Mouse (Mus musculus) adrenal gland, postnatal 14 days (tissue): Measurements from ENCODE around the gene Spon1. TPM values are rescaled to one million over a fixed set of nuclear protein-coding genes. Genes with fewer than 3 reads are reported as not detected.
A peak's percentile ranks its signal among the peaks of the same experiment; 100 is the strongest.

Source experiments
- DNase-seq: peaks from one replicate; pipeline ENCODE4 v3.0.0; 2021; ENCODE audit warnings: mixed read lengths
- long read RNA-seq, 2 experiments: library from polyadenylated mRNA; stranded (forward); transcript quantifications; one replicate each; pipeline ENCODE4 v2.0.0; 2021
- total RNA-seq: library from RNA; stranded (reverse); gene quantifications from 2 replicates; pipeline ENCODE4 v1.2.3, GENCODE M21; 2021

Gene Spon1
- 9.9 and 14.5 TPM in 2 replicates for total RNA-seq
- long read RNA-seq, experiment 1, full-length matches to known transcripts, result 14 of 19 reads
- long read RNA-seq, experiment 1, partial matches to known transcripts, result 2 of 19 reads
- long read RNA-seq, experiment 1, other reads (novel, unspliced or antisense), result 3 of 19 reads
- long read RNA-seq, experiment 2, full-length matches to known transcripts, result 7 of 13 reads
- long read RNA-seq, experiment 2, partial matches to known transcripts, result 3 of 13 reads
- long read RNA-seq, experiment 2, other reads (novel, unspliced or antisense), result 3 of 13 reads

DNA sequence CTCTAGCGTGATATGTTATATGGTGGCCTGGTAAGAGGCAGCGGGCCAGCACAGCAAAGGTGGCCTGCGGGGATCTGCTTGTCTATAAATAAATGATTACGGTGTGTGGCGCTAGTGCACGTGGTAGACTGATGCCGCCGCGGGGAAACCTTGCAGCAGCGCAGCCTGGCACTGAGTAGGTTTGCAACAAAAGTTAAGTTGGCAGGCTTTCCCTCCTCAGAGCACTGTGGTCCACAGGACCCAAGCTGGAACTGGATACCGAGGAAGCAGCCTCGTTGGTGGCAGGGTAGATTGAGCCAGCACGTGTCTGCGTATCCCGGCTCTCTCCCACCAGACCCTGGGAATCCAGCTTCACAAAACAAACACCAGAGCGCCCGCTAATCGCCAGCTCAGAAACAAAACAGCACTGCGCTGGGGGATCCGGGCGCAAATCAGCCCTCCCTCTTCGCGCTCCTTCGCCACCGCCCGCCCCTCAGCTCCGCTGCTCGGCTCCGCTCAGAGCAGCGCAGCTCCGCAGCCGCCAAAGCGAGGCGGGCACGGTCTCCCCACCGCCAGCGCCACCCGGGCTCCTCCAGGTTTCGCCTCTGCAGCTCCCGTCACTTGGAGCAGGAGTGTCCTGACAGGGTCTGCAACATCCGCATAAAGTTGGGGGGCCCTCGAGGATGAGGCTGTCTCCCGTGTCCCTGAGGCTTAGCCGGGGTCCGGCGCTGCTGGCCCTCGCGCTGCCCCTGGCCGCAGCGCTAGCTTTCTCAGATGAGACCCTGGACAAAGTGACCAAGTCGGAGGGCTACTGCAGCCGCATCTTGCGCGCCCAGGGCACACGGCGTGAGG, at the start of gene Spon1:
TSS of gene Spon1 (plus strand) at position 332 of the 831 bp plus-strand sequence.
- DNase-seq, result peak; percentile 33

DNA sequence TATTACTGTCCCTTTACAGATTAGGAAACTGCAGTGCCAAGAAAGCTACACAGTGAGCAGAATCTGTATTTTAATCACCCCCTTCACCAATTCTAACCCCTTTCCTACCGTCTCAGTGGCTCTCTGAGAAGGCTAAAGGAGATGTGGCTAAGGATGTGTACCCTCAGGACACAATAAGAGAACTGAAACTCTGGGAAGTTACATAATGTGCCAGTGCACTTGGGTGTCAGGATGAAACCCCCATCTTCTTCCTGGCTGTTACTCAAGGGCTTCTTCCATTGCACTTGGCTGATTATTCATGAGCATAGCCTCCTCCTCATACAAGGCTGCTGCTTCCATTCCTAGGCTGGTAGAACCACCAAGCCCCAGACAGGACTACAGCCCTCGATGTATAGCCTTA, 43.8 kb upstream of the Spon1 start:
- DNase-seq, result no peak

- DNase-seq, result no peak
These were observed 41.9 kb upstream of the Spon1 start for GRCm38 (mm10) chr7:113723905-113724304.

DNA sequence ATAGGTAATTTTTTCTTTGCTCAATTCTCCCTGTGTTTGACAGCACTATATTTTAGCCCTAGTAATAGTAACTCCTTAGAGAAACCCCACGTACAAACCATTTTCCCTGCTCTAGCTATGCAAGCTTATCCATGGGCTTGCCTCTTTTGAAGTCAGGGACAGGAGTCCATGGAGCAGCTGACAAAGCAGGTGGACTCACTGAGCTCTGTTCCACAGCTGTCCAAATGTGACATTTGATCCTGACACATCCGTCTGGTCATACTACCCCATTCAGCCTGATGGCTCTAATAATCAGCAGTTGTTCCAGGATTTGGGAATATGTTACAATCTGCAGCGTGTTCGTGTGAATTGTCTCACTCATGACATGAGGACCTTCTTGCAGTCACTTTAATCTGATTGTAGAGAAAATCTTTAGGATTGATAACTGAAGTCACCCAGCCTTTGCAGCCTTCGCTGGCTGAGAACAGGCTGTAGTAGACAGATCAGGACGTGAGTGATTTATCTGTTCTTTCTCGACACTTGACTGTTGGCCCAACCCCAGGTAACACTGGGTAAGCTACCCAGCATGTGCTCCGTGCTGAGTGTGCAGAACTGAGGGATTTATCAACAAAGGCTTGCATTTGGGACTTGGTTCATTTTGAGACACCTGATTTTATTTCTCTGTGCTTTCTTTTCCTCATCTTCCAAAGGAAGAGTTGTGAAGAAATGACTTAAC, 37.6 kb upstream of the Spon1 start:
- no peak for DNase-seq

DNA sequence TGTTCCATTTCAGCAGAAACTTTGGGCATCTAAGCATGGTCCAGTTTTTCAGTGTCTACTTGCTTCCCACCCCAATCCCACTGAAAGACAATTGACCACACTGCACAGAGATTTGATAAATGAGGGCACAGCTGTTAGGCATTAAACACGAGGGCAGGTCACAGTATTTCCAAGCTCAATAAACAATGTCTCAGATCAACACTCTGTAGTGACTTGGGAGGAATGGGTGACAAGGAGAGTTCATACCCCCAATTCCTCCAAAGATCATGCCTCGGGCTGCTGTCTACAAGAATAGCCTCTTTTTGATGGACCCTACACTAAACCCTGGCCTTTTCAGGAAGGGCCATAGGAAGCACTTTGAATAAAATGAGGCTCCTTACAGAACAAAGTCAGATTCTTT, 36.9 kb upstream of the Spon1 start:
- DNase-seq, result no peak

DNA sequence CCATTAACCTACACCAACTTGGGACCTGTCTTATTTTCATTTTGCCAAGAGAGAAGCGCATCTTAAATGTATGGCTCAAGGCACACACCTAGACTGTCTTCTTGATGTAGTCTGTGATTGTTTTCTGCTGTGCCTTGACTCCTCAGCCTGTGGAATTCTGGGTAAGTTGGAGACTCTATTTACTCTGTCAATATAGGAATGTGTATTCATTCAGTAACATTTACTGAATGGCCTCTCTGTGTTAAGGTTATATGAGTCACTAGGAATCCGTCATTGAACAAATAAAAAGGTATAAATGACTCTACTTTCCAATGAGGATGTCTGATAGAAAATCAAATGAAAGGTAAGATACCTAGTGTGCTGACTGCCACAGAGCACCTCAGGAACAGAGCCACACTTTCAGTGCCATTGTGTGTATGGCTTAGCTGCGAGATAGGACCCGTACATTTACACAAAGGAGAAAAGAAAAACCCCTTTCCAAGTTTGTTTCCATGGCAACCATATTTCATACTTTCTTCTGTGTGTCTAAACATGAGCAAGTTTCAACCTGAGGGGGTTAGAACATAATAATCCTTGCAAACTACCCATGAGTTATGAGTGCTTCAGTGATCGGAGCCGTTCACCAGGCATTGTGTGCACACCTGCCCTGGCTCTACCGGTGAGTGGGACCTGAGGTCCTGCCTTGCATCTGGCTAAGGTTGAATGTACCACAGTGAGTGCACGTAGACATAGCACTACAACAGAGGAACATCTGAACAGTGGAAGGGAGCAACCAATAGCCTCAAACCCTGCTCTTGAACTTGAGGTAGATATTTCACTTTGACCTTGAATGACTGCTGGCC, 35.2 kb upstream of the Spon1 start:
- no peak for DNase-seq

DNA sequence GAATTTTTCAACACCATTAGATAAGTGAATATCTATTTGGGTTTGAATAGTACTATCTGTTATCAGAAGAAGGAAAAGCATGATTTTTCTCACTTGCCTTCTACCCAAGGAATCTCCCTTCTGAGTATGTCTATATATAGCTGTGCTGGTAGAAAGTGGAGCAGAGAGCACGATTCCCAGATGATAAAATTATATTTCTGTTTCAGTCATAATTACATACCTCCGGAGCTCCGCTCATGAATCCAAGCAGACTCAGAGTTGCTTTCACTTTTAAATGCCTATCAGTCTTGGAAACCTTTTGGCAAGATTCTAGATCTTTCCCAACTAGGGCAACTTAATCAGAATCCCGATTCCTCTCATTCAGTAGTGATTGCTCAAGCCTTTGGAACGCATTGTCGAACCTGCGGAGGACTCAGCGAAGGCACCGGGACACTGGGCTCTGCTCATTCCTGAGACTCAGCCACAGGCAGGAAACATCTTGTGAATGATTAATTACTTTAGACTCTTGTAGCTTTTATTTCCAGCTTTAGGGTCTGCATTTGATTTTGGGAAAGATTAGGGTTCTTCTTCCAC, 27.9 kb upstream of the Spon1 start:
- peak; percentile 22 for DNase-seq

DNA sequence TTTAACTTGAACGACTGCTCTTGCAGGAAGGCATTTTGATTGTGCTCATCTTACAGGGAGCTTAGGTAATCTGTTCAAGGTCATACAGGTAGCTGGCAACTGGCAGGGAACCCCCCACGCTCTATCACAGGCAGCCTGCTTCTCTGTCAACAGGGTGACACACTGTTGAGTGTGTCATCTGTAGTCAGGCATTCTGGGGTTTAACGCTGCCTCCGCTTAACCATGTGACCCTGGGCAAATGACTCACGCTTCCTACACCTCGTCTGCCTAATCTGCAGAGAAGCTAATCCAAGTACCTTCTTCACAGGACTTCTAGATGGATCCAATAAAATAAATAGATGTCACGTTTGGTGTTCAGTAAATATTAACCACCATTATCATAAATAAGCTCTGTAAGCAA, 26.6 kb upstream of the Spon1 start:
- DNase-seq, result peak; percentile 26

- DNase-seq, result no peak
These were observed 23.2 kb upstream of the Spon1 start for GRCm38 (mm10) chr7:113742644-113743043.

DNA sequence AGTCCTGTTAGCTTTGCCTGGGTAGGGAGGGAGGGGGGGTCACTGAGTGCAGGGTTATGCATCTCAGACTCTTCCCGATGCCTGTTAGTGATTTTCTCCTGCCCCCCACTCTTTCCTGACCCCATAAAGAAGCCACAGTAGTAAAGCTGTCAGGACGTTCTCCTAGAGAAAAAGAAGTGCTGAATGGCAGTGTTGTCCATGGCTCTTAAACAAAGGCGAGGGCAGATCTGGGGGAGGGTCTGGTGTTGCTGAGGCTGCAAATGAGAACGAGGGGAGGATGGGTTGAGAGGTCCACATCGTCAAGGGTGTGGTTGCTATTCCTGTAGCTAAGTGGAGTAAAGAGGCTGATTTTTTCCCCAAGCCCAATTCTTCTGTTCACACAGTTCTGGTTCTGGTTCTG, 21.8 kb upstream of the Spon1 start:
- no peak for DNase-seq

- DNase-seq, result no peak
These were observed 9.2 kb upstream of the Spon1 start for GRCm38 (mm10) chr7:113756616-113757015.

- peak; percentile 46 for DNase-seq
These were observed 6.6 kb upstream of the Spon1 start for GRCm38 (mm10) chr7:113759212-113759611.

- DNase-seq, result no peak
These were observed 665 bp upstream of the Spon1 start for GRCm38 (mm10) chr7:113765133-113765532.

DNA sequence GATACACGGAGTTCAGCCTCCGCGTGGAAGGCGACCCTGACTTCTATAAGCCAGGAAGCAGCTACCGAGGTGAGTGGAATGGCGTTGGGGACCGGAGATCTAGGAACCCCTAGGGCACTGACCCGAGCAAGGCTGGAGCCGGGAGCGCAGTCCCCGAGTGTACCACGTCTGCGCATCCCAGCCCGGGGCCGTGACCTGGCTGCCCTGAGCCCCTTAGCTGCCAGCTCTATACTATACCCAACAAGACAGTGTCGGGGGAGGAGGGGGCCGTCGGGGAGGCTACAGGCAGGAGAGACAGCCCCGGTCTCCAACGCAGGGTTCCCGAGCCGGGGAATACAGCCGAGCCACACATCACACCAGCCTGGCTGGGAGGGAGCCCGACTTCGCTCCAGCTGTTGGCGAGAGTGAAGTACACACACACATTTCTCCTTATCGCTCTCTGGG, 722 bp downstream of the Spon1 start:
- DNase-seq, result no peak

DNA sequence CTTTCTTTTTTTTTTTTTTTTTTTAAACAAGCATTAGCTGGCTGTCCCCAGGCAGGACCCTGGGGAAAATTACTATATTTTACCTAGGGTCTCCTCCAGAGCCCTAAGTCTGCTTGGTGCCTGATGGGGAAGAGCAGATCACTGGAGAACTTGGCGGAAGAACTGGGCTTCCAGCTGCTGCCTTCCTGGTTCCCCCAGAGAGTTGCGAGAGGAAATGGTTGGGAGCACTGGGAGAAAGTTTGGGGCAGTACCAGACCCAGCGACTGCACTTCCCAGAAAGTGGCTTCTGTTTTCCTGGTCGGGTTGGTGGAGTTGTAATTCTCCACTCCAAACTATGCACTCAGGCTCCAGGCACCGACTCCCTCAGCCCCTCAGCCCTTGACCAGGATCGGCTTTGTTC, 1.7 kb downstream of the Spon1 start:
- no peak for DNase-seq

DNA sequence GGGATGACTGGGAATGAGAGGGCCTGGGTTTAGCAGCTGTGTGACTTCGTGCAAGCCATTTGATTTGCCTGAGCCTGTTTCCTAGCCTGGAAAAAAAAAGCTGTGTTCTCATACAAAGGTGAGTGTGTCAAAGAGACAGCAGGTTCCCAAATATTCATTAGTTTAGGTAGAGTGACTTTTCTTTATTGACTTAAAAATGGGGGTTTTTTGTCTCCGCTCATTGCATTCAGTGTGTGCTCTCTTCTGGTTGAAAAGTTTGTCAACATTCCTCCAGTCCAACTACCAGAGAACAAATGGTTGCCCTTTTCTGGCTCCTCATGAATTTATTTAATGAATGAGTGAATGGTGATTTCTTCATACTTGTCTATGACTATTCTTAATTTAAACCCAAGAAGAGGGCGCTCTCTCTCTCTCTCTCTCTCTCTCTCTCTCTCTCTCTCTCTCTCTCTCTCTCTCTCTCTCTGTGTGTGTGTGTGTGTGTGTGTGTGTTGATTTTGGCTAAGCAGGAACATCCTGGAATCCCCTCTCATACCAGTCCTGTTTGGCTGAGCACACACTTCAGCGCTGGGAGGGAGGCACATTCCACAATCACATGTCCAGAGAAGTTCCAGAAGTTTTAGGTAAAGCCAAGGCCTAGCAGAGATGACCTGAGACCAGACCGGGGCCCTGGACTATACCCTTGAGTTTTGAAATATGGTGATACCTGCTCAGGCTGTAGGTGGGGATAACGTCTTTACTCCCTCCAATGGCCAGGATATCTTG, 2.6 kb downstream of the Spon1 start:
- DNase-seq, result no peak

DNA sequence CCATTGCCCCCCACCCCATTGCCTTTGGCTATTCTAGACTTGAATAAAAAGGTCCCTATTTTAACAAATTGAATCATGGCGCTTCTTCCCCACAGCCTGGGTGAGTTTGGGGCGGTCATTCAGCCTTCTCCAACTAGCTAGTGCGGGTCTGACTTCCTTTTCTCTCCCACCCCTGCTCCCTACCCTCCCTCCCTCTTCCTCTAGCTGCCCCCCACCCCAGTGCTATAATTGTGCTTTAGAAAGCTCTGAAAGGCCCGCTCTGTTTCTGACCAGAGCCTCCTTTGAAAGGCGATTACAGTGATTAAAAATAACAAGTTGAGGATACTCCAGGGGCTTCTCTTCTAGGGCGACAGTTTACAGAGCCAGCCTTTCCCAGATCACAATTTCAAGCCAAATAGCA, 3.5 kb downstream of the Spon1 start:
- DNase-seq, result no peak

DNA sequence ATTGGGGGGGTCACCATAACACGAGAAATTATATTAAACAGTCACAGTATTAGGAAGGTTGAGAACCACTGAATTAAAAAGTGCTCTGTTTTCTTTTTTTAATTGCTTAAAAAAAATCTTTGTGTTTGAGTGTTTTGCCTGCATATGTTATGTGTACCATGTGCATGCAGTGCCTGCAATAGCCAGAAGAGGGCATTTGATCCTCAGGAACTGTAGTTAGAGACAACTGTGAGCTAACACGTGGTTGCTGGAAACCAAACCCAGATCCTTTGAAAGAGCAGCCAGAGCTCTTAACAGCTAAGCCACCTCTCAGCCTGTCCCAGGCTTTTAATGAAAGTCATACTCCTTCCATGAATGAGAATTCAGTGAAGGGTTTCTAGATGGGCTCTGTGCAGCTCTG, 6.3 kb downstream of the Spon1 start:
- no peak for DNase-seq

DNA sequence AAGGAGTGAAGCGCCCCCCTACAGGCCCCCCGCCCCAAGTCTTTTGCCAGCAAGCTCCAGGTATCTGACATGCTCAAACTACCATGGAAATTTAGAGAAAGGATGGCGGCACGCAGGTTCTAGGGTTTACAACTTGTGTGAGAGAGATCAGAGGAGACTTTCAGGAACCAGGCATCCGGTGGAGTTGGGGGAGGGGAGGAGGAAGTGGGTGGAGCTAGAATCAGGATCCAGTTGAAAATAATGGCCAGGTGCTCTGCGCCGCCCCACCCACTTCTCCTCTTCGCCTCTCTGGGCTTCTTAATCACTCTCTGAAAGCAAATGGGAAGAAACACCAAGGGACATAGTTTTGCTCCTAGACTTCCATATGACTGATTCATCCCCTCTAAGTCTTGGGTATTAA, 7.6 kb downstream of the Spon1 start:
- peak; percentile 9 for DNase-seq

- DNase-seq, result peak; percentile 76
These were observed 8.2 kb downstream of the Spon1 start for GRCm38 (mm10) chr7:113774039-113774438.

GRCm38 (mm10) chr7:113774906-113775305, 9.1 kb downstream of the Spon1 start:
- DNase-seq, result no peak
